Mouse (Mus musculus) hindbrain, embryonic 14.5 days (tissue): Measurements from ENCODE around the gene Trappc10. TPM values are rescaled to one million over a fixed set of nuclear protein-coding genes. Genes with fewer than 3 reads are reported as not detected.
"Not testable (repeated sequence)": the region's sequence is repeated elsewhere in the genome, so short reads cannot be mapped to it uniquely, and the experiment has no call there.

Source experiments
- ATAC-seq: fragments of 200-750 bp; cut with Nextera tagmentation; 2 replicates; pipeline ENCODE4 v1.8.0; 2017; ENCODE audit warnings: moderate number of reproducible peaks, mild to moderate bottlenecking, moderate TSS enrichment, moderate library complexity; ENCODE audit not compliant: low FRiP score
- DNase-seq: peaks from one replicate; pipeline ENCODE4 v3.0.0-alpha.2; 2015; ENCODE audit warnings: low spot score
- H3K27ac ChIP-seq: fragments of 300-500 bp; sonication (generic); 2 replicates; pipeline ENCODE4 v1.5.1; 2014; ENCODE audit warnings: mild to moderate bottlenecking, moderate library complexity
- H3K27me3 ChIP-seq: fragments of 300-500 bp; sonication (generic); 2 replicates; pipeline ENCODE4 v1.6.1; 2014; ENCODE audit warnings: mild to moderate bottlenecking, low read length, mixed read lengths; ENCODE audit not compliant: control insufficient read depth, insufficient read depth
- H3K36me3 ChIP-seq: fragments of 300-500 bp; sonication (generic); replicated peaks from 2 replicates; pipeline ENCODE4 v1.6.1; 2014; ENCODE audit not compliant: control insufficient read depth, insufficient read depth
- H3K4me1 ChIP-seq: fragments of 300-500 bp; sonication (generic); replicated peaks from 2 replicates; pipeline ENCODE4 v1.6.1; 2014; ENCODE audit warnings: antibody characterized with exemption, low read length, mixed read lengths; ENCODE audit not compliant: control insufficient read depth, insufficient read depth
- H3K4me2 ChIP-seq: fragments of 300-500 bp; sonication (generic); replicated peaks from 2 replicates; pipeline ENCODE4 v1.6.1; 2014; ENCODE audit warnings: mild to moderate bottlenecking, moderate library complexity
- H3K4me3 ChIP-seq: fragments of 300-500 bp; sonication (generic); replicated peaks from 2 replicates; pipeline ENCODE4 v1.5.1; 2014; ENCODE audit warnings: mild to moderate bottlenecking, low read length
- H3K9ac ChIP-seq: fragments of 300-500 bp; sonication (generic); 2 replicates; pipeline ENCODE4 v1.6.1; 2014
- H3K9me3 ChIP-seq: fragments of 300-500 bp; sonication (generic); 2 replicates; pipeline ENCODE4 v1.6.1; 2016; ENCODE audit warnings: low read length; ENCODE audit not compliant: control insufficient read depth
- WGBS: fragments of 180-500 bp; shearing (Covaris S2); extraction: QIAGEN DNeasy Blood & Tissue Kit; methylation state at CpG from one replicate; pipeline ENCODE4 v1.1.7; 2014; 5-methylcytosine and 5-hydroxymethylcytosine counted together
- polyA plus RNA-seq: library from polyadenylated mRNA; unstranded; fragments of >200 nt; fragmentation: Nextera tagmentation; extraction: Ambion mirVana; gene quantifications from 2 replicates; pipeline ENCODE4 v1.2.1, GENCODE M21; 2014

Gene Trappc10
- polyA plus RNA-seq, 1 experiment from 2014 or later: 35.5 TPM

DNA sequence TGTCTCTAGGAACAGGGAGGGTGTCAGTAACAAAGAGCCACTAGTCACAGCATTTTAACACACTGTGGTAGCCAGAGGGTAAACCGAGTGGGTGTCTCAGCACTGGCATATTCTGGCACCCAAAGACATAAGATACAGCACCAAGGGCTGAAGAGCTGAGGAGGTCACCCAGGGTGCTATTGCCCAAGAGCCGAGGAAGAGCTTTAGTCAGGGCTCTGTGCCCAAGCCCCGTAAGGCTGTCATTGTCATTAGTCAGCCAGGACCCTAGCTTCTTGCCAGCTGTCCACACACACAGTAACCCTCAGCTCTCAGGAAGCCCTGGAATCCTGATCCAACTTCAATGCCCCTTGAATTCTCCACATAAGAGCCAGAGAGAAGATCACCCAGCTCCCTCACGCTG, 21.5 kb downstream of the Trappc10 start:
- no peak for ATAC-seq
- WGBS: 83% methylated on average over 4 of the region's 4 CpGs

DNA sequence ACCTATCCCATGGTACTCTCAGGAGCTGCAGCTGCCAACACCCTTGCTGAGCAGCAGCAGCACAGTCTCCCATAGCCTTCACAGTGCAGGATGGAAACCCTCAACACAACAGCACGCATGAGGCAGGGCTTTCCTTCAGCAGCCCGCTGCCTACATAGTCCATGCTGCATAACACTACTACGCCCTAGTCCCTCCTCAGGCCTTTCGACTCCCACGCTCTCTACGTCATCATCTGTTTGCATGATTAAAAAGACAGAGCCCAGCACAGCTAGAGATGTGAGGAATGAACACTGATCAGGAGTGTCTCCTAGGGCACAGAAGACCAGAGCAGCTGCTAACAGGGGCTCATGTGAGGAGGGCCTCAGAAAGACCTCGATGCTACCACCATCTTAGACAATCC, 23.1 kb downstream of the Trappc10 start:
- Histone ChIP-seq H3K9me3 (no peaks in the 10 kb centered on the region), H3K4me2 (no peak overlapping the region), H3K4me3 (no peak overlapping the region), H3K9ac (no peak overlapping the region), H3K4me1 (no peaks in the 10 kb centered on the region), H3K27ac (no peak overlapping the region), H3K36me3 (peaks cover 68% of the 10 kb centered on the region), H3K27me3 (no peaks in the 10 kb centered on the region)
- DNase-seq: no peak
- ATAC-seq: no peak
- 93% methylated on average over 7 of the region's 7 CpGs for WGBS

More for the DNA sequence above, 21.5 kb downstream of the Trappc10 start:
- no peak overlapping the region for H3K4me2 ChIP-seq
- peaks cover 66% of the 10 kb centered on the region for H3K36me3 ChIP-seq
- H3K27me3 ChIP-seq: no peaks in the 10 kb centered on the region
- DNase-seq: no peak
- no peaks in the 10 kb centered on the region for H3K9me3 ChIP-seq
- no peak overlapping the region for H3K9ac ChIP-seq
- H3K27ac ChIP-seq: no peak overlapping the region
- H3K4me1 ChIP-seq: no peaks in the 10 kb centered on the region
- no peak overlapping the region for H3K4me3 ChIP-seq

DNA sequence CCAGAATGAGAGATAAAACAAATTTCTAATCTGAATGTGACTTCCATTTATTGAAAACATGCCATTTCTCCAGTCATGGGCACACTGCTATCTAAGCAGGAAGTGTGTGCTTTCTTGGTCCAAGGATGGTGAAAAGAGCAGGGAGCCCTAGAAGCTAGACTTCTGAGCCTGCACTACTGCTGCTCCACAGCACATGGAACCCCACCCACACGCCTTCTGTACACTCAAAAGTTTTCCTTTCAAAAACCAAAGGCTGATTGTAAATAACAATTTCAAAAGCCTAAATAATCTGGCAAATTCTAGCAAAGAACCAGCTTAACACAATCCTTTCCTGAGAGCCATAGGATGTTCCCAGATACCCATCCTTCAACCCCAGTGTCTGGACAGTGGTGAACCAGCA, 24.9 kb downstream of the Trappc10 start:
- H3K4me2 ChIP-seq: no peak overlapping the region
- no peak overlapping the region for H3K9ac ChIP-seq
- DNase-seq: no peak
- no peaks in the 10 kb centered on the region for H3K9me3 ChIP-seq
- WGBS: 95% methylated on average over 1 of the region's 1 CpGs
- no peaks in the 10 kb centered on the region for H3K27me3 ChIP-seq
- H3K4me3 ChIP-seq: no peak overlapping the region
- no peaks in the 10 kb centered on the region for H3K4me1 ChIP-seq
- H3K36me3 ChIP-seq: peaks cover 77% of the 10 kb centered on the region
- no peak overlapping the region for H3K27ac ChIP-seq
- no peak for ATAC-seq

DNA sequence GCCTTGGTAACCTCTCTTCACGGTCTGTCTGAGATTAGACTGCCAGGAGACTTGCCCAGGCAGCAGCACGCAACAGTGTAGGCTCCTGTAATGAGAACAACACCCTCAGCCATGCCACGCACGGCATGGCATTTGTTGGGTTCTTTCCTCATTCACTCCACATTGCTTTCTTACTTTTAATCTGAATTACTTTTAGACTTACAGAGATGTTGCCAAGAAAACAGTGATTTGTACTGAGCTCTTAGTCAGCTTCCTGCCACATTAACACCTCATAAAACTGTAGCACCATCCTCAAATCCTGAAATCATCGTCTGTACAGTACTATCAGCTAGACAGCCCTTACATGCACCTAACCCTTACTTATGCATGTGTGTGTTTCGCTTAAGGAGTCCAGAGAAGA, 25.9 kb downstream of the Trappc10 start:
- H3K9ac ChIP-seq: no peak overlapping the region
- no peaks in the 10 kb centered on the region for H3K9me3 ChIP-seq
- WGBS: 92% methylated on average over 6 of the region's 6 CpGs
- H3K4me3 ChIP-seq: no peak overlapping the region
- H3K4me1 ChIP-seq: no peaks in the 10 kb centered on the region
- H3K27ac ChIP-seq: no peak overlapping the region
- no peaks in the 10 kb centered on the region for H3K27me3 ChIP-seq
- ATAC-seq (no peak), DNase-seq (no peak)
- no peak overlapping the region for H3K4me2 ChIP-seq
- H3K36me3 ChIP-seq: peaks cover 87% of the 10 kb centered on the region

DNA sequence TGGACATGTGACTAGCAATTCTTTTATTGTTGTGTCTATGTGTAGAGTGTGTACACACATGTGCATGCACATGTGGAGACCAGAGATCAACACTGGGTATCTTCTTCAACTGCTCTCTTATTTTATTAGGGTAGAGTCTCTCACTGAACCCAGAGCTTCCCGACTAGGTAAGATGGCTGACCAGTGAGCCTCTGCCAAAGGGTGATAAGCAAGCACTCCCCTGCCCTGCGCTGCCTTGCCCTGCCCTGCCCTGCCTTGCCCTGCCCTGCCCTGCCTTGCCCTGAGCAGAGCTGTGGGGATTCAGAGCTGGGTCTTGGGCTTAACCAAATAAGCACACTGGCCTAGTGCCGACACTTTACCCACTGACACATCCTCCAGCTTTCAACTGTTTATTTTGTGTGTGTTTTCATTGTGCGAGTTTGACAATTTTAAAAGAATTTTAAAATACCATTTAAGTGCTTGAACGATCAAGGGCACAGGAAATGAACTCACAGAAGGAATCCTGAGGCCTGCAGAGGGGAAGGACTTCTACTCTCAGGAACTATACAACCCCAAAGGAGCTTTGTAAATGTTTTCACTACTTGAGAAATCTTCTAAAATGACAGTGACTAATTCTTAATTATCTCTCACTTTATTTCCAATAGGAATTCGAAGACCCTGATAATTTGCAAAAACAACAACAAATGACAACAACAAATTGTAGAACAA, 27.9 kb downstream of the Trappc10 start:
- Histone ChIP-seq H3K9me3 (no peaks in the 10 kb centered on the region), H3K36me3 (peaks cover 90% of the 10 kb centered on the region), H3K4me2 (no peak overlapping the region), H3K27me3 (no peaks in the 10 kb centered on the region), H3K27ac (no peak overlapping the region), H3K9ac (no peak overlapping the region), H3K4me1 (no peaks in the 10 kb centered on the region), H3K4me3 (no peak overlapping the region)
- 84% methylated on average over 6 of the region's 6 CpGs for WGBS
- ATAC-seq: no peak
- DNase-seq: no peak

DNA sequence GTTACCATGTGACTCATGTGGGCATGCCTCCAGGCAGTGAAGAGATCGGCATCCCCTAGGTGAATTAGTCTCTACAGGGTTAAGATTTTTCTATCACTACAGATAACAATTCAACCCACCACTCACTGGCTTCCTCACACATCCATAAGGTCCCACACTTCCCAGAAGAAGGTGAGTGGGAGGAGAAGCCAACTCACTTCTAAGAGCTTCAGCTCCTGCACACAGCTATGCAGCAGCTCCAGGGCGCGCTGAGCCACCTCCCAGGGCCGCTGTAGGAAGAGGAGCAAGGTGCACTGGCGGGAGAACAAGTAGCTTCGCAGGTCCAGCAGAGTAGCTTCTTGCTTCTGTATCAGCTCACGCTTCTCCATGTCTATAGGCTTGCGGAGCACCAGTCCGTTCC, 30.1 kb downstream of the Trappc10 start:
- DNase-seq: no peak
- whole genome bisulfite sequencing: 98% methylated on average over 9 of the region's 9 CpGs
- H3K27me3 ChIP-seq: no peaks in the 10 kb centered on the region
- H3K9me3 ChIP-seq: no peaks in the 10 kb centered on the region
- H3K4me2 ChIP-seq: no peak overlapping the region
- H3K4me3 ChIP-seq: no peak overlapping the region
- no peak overlapping the region for H3K27ac ChIP-seq
- H3K9ac ChIP-seq: no peak overlapping the region
- peaks cover 96% of the 10 kb centered on the region for H3K36me3 ChIP-seq
- no peak for ATAC-seq
- no peaks in the 10 kb centered on the region for H3K4me1 ChIP-seq

DNA sequence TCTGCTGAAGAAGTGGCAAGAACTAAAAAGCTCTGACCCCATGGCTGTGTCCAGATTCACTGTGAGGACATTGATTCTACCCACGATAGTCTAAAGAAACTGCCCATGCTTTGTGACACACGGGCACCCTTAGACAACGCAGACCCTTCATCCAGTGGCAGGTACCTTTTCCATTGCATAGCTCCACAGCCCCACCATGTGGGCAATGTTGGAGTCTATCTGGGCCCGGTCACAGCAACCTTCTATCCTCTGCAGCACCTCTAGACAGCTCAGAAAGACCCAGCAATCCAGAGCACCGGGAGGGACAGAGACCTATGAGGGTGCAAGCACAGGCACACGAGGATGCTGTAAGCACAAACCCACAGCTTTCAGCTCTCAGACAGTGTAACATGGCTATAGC, 33.1 kb downstream of the Trappc10 start:
- Histone ChIP-seq H3K4me1 (no peaks in the 10 kb centered on the region), H3K4me2 (no peak overlapping the region), H3K36me3 (peaks cover 97% of the 10 kb centered on the region), H3K27ac (no peak overlapping the region), H3K9me3 (no peaks in the 10 kb centered on the region), H3K27me3 (no peaks in the 10 kb centered on the region), H3K4me3 (no peak overlapping the region), H3K9ac (no peak overlapping the region)
- ATAC-seq (no peak), DNase-seq (no peak)
- WGBS: 70% methylated on average over 6 of the region's 6 CpGs

DNA sequence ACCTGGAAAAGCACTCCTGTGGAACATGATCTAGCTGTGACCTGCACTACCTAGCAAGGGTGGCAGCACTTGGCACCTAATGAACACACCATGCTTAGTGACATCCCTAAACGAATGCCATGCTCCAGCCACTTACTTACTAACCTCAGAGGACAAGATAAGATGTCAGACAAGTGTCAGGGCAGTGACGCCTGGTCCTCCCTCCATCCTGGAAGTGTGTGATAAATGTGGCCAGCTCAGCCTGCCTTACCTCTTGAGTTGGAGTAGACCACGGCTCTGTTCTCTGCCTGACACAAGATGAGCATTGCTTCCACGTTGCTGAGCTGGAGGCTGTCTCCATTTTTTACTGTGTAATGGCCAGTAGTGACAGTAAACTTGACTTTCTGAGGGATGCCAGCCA, 43.3 kb downstream of the Trappc10 start:
- no peak for DNase-seq
- ATAC-seq: no peak
- Histone ChIP-seq H3K4me3 (no peak overlapping the region), H3K9ac (no peak overlapping the region), H3K27ac (no peak overlapping the region), H3K36me3 (peaks cover 98% of the 10 kb centered on the region), H3K4me1 (no peaks in the 10 kb centered on the region), H3K4me2 (no peak overlapping the region), H3K9me3 (no peaks in the 10 kb centered on the region), H3K27me3 (no peaks in the 10 kb centered on the region)
- WGBS: 93% methylated on average over 4 of the region's 4 CpGs

DNA sequence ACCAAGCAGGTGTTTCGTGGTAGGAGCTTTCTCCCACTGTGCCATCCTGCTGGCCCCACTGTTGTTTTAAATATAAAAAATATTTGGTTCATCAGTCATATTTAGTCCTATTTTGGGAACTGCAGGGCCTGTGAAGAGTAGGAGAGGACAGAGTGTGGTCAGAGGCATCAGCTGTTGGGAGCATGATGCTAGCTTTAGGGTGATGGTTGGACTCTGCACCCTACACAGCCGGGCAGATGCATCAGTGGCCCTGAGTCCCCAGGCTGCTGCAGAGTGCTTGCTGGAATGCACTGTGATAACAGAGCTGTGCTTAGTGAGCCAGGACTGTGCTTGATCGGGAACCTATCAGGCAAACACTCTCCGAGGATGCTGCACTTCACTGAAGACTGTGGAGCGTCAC, 51.5 kb downstream of the Trappc10 start:
- Histone ChIP-seq H3K9ac (no peak overlapping the region), H3K4me2 (no peak overlapping the region), H3K36me3 (peaks cover 100% of the 10 kb centered on the region), H3K4me1 (no peaks in the 10 kb centered on the region), H3K4me3 (no peak overlapping the region), H3K27me3 (no peaks in the 10 kb centered on the region), H3K9me3 (no peaks in the 10 kb centered on the region), H3K27ac (no peak overlapping the region)
- 99% methylated on average over 5 of the region's 5 CpGs for WGBS
- DNase-seq: no peak
- no peak for ATAC-seq

DNA sequence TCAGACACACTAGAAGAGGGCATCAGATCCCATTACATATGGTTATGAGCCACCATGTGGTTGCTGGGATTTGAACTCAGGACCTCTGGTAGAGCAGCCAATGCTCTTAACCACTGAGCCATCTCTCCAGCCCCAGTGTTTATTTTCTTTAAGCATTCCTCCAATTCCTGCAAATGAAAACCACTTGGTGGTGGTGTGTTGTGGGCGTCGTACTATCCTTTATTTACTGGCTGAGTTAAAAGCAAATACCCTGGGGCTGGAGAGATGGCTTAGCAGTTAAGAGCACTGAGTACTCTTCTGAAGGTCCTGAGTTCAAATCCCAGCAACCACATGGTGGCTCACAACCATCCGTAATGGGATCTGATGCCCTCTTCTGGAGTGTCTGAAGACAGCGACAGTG, 58.4 kb downstream of the Trappc10 start:
- Histone ChIP-seq H3K4me1 (peaks cover 11% of the 10 kb centered on the region), H3K36me3 (peaks cover 59% of the 10 kb centered on the region)
- WGBS: 85% methylated on average over 4 of the region's 4 CpGs
- H3K4me3 ChIP-seq, H3K27me3 ChIP-seq, H3K4me2 ChIP-seq, H3K9me3 ChIP-seq, ATAC-seq, DNase-seq, H3K27ac ChIP-seq, H3K9ac ChIP-seq: not testable (repeated sequence)
